Mouse (Mus musculus): ENCODE data around the gene Gm28870. TPM values are rescaled to one million over a fixed set of nuclear protein-coding genes. Genes with fewer than 3 reads are reported as not detected.
"Not testable (repeated sequence)": the region's sequence is repeated elsewhere in the genome, so short reads cannot be mapped to it uniquely, and the experiment has no call there.

Gene Gm28870
- total RNA-seq (2014; fragmentation: Nextera tagmentation) (not detected in 2 replicates), total RNA-seq (2017) (not detected in 2 replicates)

GRCm38 (mm10) chrY:50096976-50097375, at the start of gene Gm28870:
Gene Gm28870, plus strand, starts transcription at chrY:50097276.
- not testable (repeated sequence) for ATAC-seq (replicated peaks; ENCODE audit: poor library complexity, severe bottlenecking)
